Mouse (Mus musculus) inflammation-experienced regulatory T-cells, adult 6 months (primary cell): Measurements from ENCODE around the gene Cptp. TPM values are rescaled to one million over a fixed set of nuclear protein-coding genes. Genes with fewer than 3 reads are reported as not detected.

Experiments used
- ATAC-seq: one replicate; pipeline ENCODE4 v1.8.0; 2017
- polyA plus RNA-seq, 3 experiments: library from polyadenylated mRNA; unstranded; fragments of 100-300 nt; shearing (Covaris generic); gene quantifications; one replicate each; pipeline ENCODE4 v1.2.1; 2017

Cptp gene
- polyA plus RNA-seq, 3 experiments from 2014 or later: 14.2 to 19.2 (median 19.1) TPM

GRCm38 (mm10) chr4:155887674-155888073 lies 18.4 kb upstream of the Cptp start:
- ATAC-seq: no peak

GRCm38 (mm10) chr4:155886330-155886729 lies 17.1 kb upstream of the Cptp start:
- no peak for ATAC-seq

GRCm38 (mm10) chr4:155883587-155883986 lies 14.3 kb upstream of the Cptp start:
- no peak for ATAC-seq

GRCm38 (mm10) chr4:155871404-155871803 lies 2.2 kb upstream of the Cptp start:
- ATAC-seq: no peak

- ATAC-seq: peak; percentile 41
Measured at GRCm38 (mm10) chr4:155868614-155869298, 484 bp downstream of the Cptp start.

- ATAC-seq: no peak
Measured at GRCm38 (mm10) chr4:155863001-155863400, 6.2 kb downstream of the Cptp start, which contains the start of gene Tas1r3. Gene Tas1r3, minus strand, starts transcription at chr4:155863362.

- no peak for ATAC-seq
Measured at GRCm38 (mm10) chr4:155861787-155862186, 7.5 kb downstream of the Cptp start.

- ATAC-seq: no peak
Measured at GRCm38 (mm10) chr4:155859318-155859717, 9.9 kb downstream of the Cptp start.

- ATAC-seq: no peak
Measured at GRCm38 (mm10) chr4:155856881-155857280, 12.4 kb downstream of the Cptp start.

- ATAC-seq: no peak
Measured at GRCm38 (mm10) chr4:155856071-155856470, 13.2 kb downstream of the Cptp start.

GRCm38 (mm10) chr4:155854991-155855390 lies 14.2 kb downstream of the Cptp start:
- ATAC-seq: no peak

- ATAC-seq: no peak
Measured at GRCm38 (mm10) chr4:155853421-155853820, 15.8 kb downstream of the Cptp start.

- no peak for ATAC-seq
Measured at GRCm38 (mm10) chr4:155851951-155852411, 17.3 kb downstream of the Cptp start.

- no peak for ATAC-seq
Measured at GRCm38 (mm10) chr4:155851368-155851767, 17.9 kb downstream of the Cptp start.

- ATAC-seq: no peak
Measured at GRCm38 (mm10) chr4:155849792-155850451, 19.3 kb downstream of the Cptp start.

GRCm38 (mm10) chr4:155849391-155849790 lies 19.8 kb downstream of the Cptp start:
- ATAC-seq: no peak

GRCm38 (mm10) chr4:155848434-155849095 lies 20.7 kb downstream of the Cptp start:
- no peak for ATAC-seq

- peak; percentile 16 for ATAC-seq
Measured at GRCm38 (mm10) chr4:155847591-155848352, 21.5 kb downstream of the Cptp start.

GRCm38 (mm10) chr4:155846871-155847578 lies 22.2 kb downstream of the Cptp start, which contains the start of gene Dvl1:
Gene Dvl1, plus strand, starts transcription at chr4:155847402.
- ATAC-seq: peak; percentile 90

GRCm38 (mm10) chr4:155843231-155843630 lies 26.0 kb downstream of the Cptp start:
- ATAC-seq: no peak

- ATAC-seq: no peak
Measured at GRCm38 (mm10) chr4:155841651-155842270, 27.5 kb downstream of the Cptp start.
